Mouse (Mus musculus) liver, embryonic 13.5 days (tissue): ENCODE data around the gene Rnpepl1. TPM values are rescaled to one million over a fixed set of nuclear protein-coding genes. Genes with fewer than 3 reads are reported as not detected.

Experiments
- polyA plus RNA-seq: library from polyadenylated mRNA; unstranded; fragments of >200 nt; fragmentation: Nextera tagmentation; extraction: Ambion mirVana; gene quantifications from 2 replicates; pipeline ENCODE4 v1.2.1, GENCODE M21; 2015

Rnpepl1 gene
- polyA plus RNA-seq, 1 experiment from 2014 or later, result 13.1 TPM

Other genes with a start within 250 kb of the Rnpepl1 start
- 2.7 TPM in 2 replicates for gene Gpc1, start 79.1 kb upstream of the Rnpepl1 start, polyA plus RNA-seq
- 0.09 TPM in 1 of 2 replicates, not detected in the other for gene Ankmy1, start 7.9 kb upstream of the Rnpepl1 start, polyA plus RNA-seq
- 6.7 and 7.5 TPM in 2 replicates for gene Dusp28, start 3.8 kb upstream of the Rnpepl1 start, polyA plus RNA-seq
- 10.1 and 10.9 TPM in 2 replicates for gene Capn10, start 23.6 kb downstream of the Rnpepl1 start, polyA plus RNA-seq
- gene Gpr35, start 40.1 kb downstream of the Rnpepl1 start, polyA plus RNA-seq, result 0.37 and 0.42 TPM in 2 replicates
- gene Aqp12, start 95.6 kb downstream of the Rnpepl1 start, polyA plus RNA-seq, result not detected in 2 replicates
- gene Kif1a, start 191.2 kb downstream of the Rnpepl1 start, polyA plus RNA-seq, result 0.35 and 0.61 TPM in 2 replicates
- 4.3 and 4.7 TPM in 2 replicates for gene Agxt, start 224.5 kb downstream of the Rnpepl1 start, polyA plus RNA-seq